Mouse (Mus musculus) hematopoietic stem cell, adult 5-6 weeks (primary cell): Measurements from ENCODE around the gene Ckmt1. TPM values are rescaled to one million over a fixed set of nuclear protein-coding genes. Genes with fewer than 3 reads are reported as not detected.
"Not testable (repeated sequence)": the region's sequence is repeated elsewhere in the genome, so short reads cannot be mapped to it uniquely, and the experiment has no call there.

Source experiments
- ATAC-seq, 2 experiments: fragments of 125-278 bp in 1 of 2; replicated peaks in 1 of 2; 2 replicates each; pipeline ENCODE4 v1.8.0; 2016 to 2017; ENCODE audit warnings: inconsistent platforms in 2 of 2, mild to moderate bottlenecking in 2 of 2, moderate number of reproducible peaks in 2 of 2, low read depth in 1 of 2, moderate TSS enrichment in 1 of 2; ENCODE audit not compliant: low FRiP score in 2 of 2, poor library complexity in 2 of 2, severe bottlenecking in 2 of 2, insufficient read depth in 1 of 2, low TSS enrichment in 1 of 2
- total RNA-seq: library from RNA; stranded (forward); fragments of 172-1452, 232-1000 nt; gene quantifications from 2 replicates; pipeline ENCODE4 v1.2.3, GENCODE M21; 2017

Ckmt1 gene
- total RNA-seq, 1 experiment from 2014 or later: not detected

GRCm38 (mm10) chr2:121386961-121387575 lies 29.6 kb downstream of the Ckmt1 start, which contains the start of gene Strc:
Strc (minus strand) TSS chr2:121387168.
- not testable (repeated sequence) for ATAC-seq

- peak; percentile 27 to 77; a peak in 2 of 4 replicates for ATAC-seq
Measured at GRCm38 (mm10) chr2:121396624-121397023, 39.1 kb downstream of the Ckmt1 start.

- ATAC-seq: no peak
Measured at GRCm38 (mm10) chr2:121403296-121403695, 45.8 kb downstream of the Ckmt1 start.

GRCm38 (mm10) chr2:121408160-121408559 lies 50.6 kb downstream of the Ckmt1 start:
- 0 out of 4 replicates have a peak, but pooled peaks of 1 of the 2 experiments have one; percentile 45 for ATAC-seq

- peak; percentile 5 to 6; a peak in 2 of 4 replicates for ATAC-seq
Measured at GRCm38 (mm10) chr2:121412843-121413386, 55.4 kb downstream of the Ckmt1 start.

Other genes starting within 250 kb of the Ckmt1 start
- not detected in 2 replicates for gene Tgm7, start 247.9 kb upstream of the Ckmt1 start, total RNA-seq
- 11.0 and 25.7 TPM in 2 replicates for gene Adal, start 217.3 kb upstream of the Ckmt1 start, total RNA-seq
- gene Lcmt2, start 217.1 kb upstream of the Ckmt1 start, total RNA-seq: 11.6 and 13.9 TPM in 2 replicates
- gene Tubgcp4, start 187.1 kb upstream of the Ckmt1 start, total RNA-seq: 33.9 and 35.0 TPM in 2 replicates
- 19.2 and 27.1 TPM in 2 replicates for gene Zscan29, start 186.6 kb upstream of the Ckmt1 start, total RNA-seq
- gene Trp53bp1, start 86.3 kb upstream of the Ckmt1 start, total RNA-seq: 61.0 and 71.7 TPM in 2 replicates
- 0.06 TPM in 1 of 2 replicates, not detected in the other for gene Map1a, start 68.1 kb upstream of the Ckmt1 start, total RNA-seq
- 9.3 and 16.5 TPM in 2 replicates for gene Ppip5k1, start 2.3 kb upstream of the Ckmt1 start, total RNA-seq
- not detected in 2 replicates for gene Strc, start 29.5 kb downstream of the Ckmt1 start, total RNA-seq
- 212 and 218 TPM in 2 replicates for gene Pdia3, start 56.1 kb downstream of the Ckmt1 start, total RNA-seq
- gene Catsper2, start 56.1 kb downstream of the Ckmt1 start, total RNA-seq: 0.60 and 6.3 TPM in 2 replicates
- not detected in 2 replicates for gene Ell3, start 86.6 kb downstream of the Ckmt1 start, total RNA-seq
- 210 and 244 TPM in 2 replicates for gene Serf2, start 91.5 kb downstream of the Ckmt1 start, total RNA-seq
- 98.2 and 124 TPM in 2 replicates for gene Hypk, start 95.6 kb downstream of the Ckmt1 start, total RNA-seq
- 0.88 and 2.0 TPM in 2 replicates for gene Serinc4, start 99.1 kb downstream of the Ckmt1 start, total RNA-seq
- gene Mfap1b, start 116.4 kb downstream of the Ckmt1 start, total RNA-seq: 52.5 and 56.7 TPM in 2 replicates
- gene Mfap1a, start 149.0 kb downstream of the Ckmt1 start, total RNA-seq: 45.4 and 50.7 TPM in 2 replicates
- 29.1 and 36.3 TPM in 2 replicates for gene Wdr76, start 149.0 kb downstream of the Ckmt1 start, total RNA-seq